Mouse (Mus musculus) CD4-positive naive resting alpha-beta T cell, adult 76 days (primary cell): Measurements from ENCODE around the gene Lrrk1. TPM values are rescaled to one million over a fixed set of nuclear protein-coding genes. Genes with fewer than 3 reads are reported as not detected.

Experiments used
- total RNA-seq: library from RNA; stranded (reverse); gene quantifications from one replicate; pipeline ENCODE4 v1.2.4, GENCODE M21; 2023

The Lrrk1 gene
- 6.9 TPM for total RNA-seq

DNA sequence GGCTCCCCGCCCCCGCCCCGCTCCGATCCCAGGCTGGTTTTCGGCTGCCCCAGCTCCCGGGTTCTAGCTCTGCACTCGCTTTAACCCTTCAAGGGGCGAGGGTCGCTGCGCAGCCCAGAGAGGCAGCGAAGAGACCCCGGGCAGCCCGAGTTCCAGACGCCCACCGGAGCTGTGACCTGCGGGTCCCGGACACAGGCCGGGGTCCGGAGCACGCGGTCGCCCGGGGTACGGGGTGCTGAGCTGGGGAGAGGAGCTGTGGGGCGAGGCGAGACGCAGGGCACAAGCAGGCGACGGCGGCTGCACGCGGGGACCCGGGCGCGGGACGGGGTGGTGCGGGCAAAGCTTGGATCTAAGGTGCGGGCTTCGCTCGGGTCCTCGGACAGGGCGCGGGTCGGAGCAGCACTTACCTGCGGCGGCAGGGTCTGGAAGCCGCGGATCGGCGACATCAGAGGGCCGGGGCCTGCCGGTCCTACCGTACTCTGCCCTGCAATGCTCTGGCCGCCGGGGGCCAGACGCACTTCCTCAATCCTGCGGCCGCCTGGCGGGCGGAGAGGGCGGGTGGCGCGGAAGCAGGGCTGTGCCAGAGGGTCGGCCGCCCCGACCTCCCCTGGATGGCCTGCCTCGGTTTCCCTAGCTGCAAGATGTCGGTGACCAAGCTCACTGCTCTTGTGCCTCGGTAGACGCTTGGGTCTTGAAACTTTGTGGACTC is at the start of gene Lrrk1:
Gene Lrrk1, minus strand, starts transcription at position 538 of the 709 bp plus-strand sequence.

DNA sequence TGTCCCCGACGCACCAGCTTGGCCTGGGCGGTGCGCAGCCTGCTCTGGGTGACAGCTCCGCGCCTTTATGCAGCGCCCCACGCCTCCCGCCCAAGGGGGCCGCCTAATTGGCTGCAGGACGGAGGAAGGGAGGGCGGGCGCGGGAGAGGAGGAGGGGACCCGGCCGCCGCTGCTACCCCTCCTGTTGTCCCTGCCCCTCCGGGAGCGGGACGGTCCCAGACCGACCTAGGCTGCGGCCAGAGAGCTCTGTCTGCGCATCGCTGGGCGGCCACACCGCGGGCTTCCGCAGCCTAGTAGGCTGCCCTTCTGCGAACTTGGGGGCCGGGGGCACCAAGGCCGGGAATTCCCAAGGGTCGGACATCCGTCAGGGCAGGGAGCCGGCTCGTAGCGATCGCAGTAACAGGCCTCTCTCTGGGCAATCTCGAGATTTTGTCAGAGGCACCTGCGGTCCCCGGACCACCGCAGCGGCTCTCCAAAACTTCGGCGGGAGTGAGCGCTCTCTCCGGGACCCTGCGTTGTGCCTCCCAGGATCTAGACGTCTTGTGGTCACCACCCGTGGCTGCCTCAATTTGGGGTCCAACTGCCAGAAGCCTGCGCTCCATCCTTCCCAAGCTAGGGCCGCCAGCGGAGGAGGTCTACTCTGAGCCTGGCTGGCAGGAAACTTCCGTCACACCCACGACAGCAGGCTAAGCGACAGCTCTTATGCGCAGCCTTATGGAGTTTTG is 39.4 kb upstream of the Lrrk1 start, which contains the start of gene Aldh1a3:
Gene Aldh1a3, minus strand, starts transcription at position 81 of the 725 bp plus-strand sequence.

DNA sequence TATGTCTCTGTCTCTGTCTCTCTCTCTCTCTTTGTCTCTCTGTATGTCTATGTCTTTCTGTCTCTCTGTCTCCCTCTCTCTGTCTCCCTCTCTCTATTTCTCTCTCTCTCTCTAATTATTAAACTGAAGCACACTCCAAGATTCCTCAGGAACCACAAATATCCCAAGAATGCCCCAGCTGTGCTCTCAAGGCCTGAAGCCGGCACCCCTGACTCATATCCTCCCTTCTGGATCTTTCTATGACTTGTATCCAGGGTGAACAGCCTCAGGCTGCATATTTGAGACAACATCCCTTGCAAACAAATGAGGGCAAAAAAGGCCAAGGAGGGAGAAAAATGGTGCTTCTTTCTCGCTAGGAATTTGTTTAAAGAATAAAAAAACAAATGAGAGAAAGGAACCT is 22.2 kb downstream of the Lrrk1 start, which contains the start of gene Gm10974:
Gene Gm10974, plus strand, starts transcription at position 2 of the 400 bp plus-strand sequence.

Other genes with a start within 250 kb of the Lrrk1 start
- gene Gm10974, start 22.4 kb downstream of the Lrrk1 start, total RNA-seq, result not detected
- not detected for gene Aldh1a3, start 39.2 kb upstream of the Lrrk1 start, total RNA-seq